Mouse (Mus musculus) embryonic fibroblast, embryonic 13.5 days (primary cell): ENCODE data around the gene 2810408A11Rik.

Experiments
- CTCF ChIP-seq: IDR thresholded peaks from 2 replicates; pipeline ENCODE4 v1.5.1; 2011; ENCODE audit warnings: mild to moderate bottlenecking, control low read depth, low read length, moderate library complexity, borderline replicate concordance; ENCODE audit not compliant: insufficient read depth
- POLR2A ChIP-seq: IDR thresholded peaks from 2 replicates; pipeline ENCODE4 v1.6.1; 2011; ENCODE audit warnings: low read depth, mild to moderate bottlenecking, control low read depth, low read length, moderate library complexity

DNA sequence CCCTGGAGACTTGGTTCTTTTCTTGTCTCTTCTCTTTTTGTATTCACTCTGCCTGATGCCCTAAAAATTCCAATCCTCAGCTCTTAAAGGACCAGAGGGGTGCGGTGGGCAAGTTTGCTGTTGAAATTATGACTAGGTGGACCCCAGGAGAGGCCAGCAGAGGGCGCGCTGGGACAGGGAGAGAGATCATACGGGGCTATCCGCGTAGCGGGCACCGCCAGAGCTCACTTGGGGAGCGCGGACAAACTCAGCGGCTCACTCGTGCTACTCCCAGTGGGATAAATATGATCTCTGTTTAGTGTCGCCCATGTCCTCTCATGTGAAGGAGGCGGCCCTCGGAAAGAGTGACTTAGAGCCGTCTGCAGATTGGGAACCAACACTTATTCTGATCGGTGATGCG lies 33.4 kb upstream of the 2810408A11Rik start:
- TF ChIP-seq CTCF (peak; percentile 65; the same call in 1 of the 2 replicates), POLR2A (no peak)
